Mouse (Mus musculus): Measurements from ENCODE around the gene Inpp5a. TPM values are rescaled to one million over a fixed set of nuclear protein-coding genes. Genes with fewer than 3 reads are reported as not detected.

Gene Inpp5a
- total RNA-seq, 2 experiments from 2014 or later = 45.5 to 46.1 TPM

DNA sequence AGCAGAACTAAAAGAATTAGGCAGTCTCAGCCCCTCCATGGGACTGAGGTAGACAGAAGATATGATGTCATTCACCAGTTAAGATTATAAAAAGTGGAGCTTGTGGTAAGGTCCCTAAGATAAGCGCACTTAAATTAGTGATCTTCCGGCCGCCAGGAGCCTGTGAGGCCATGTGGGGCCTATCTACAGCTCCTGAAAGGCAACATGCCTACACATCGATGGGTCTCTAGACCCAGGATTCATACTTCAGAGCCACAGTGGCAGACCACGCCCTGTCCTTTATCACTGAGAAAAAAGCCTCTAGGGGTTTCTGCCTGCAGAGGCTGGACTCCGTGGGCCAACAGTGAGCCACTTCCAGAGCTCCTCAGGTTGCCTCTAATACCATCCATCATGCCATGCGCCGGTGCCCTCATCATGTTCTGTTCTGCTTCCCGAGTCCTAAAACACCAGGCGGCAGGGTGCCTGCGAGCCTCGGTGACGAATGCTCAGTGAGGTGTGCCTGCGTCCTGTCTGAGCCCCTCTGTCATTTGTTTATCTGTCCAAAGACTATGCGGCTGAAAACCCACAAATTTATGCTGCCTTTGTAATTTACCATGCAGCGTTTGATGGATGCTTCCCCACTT, 187.3 kb downstream of the Inpp5a start:
- DNase-seq (ENCODE audit: low spot score in 2 of 2) = no peak

DNA sequence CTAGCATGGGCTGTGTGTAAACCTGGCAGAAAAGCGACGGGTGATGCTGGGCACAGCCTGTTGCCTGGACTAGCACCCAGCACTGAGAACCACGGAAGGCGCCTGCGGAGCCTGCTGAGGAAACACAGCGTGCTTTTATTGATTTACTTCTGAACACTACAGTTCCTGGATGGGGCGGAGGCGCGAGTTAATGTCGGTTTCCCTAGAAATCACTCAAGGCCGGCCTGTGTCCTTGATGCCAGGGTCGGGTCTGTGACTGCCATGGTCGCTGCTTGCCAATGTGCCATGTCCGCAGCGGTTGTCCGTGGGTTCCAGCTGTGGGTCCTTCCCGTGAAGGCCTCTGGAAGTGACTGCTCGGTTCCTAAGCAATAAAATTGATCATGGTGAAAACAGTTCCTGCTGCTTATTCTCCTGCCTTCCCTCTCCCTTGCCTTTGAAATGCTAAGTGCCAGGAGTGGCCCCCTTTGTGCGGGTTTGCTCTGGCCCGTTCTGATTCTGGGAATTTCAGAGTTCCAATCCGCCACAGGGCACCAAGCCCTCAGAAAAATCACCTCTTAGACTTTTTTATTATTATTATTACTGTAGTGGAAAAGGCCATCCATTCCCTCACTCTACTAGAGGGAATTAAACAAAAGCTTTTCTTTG, 190.5 kb downstream of the Inpp5a start:
- no peak for DNase-seq (ENCODE audit: low spot score in 2 of 2)

DNA sequence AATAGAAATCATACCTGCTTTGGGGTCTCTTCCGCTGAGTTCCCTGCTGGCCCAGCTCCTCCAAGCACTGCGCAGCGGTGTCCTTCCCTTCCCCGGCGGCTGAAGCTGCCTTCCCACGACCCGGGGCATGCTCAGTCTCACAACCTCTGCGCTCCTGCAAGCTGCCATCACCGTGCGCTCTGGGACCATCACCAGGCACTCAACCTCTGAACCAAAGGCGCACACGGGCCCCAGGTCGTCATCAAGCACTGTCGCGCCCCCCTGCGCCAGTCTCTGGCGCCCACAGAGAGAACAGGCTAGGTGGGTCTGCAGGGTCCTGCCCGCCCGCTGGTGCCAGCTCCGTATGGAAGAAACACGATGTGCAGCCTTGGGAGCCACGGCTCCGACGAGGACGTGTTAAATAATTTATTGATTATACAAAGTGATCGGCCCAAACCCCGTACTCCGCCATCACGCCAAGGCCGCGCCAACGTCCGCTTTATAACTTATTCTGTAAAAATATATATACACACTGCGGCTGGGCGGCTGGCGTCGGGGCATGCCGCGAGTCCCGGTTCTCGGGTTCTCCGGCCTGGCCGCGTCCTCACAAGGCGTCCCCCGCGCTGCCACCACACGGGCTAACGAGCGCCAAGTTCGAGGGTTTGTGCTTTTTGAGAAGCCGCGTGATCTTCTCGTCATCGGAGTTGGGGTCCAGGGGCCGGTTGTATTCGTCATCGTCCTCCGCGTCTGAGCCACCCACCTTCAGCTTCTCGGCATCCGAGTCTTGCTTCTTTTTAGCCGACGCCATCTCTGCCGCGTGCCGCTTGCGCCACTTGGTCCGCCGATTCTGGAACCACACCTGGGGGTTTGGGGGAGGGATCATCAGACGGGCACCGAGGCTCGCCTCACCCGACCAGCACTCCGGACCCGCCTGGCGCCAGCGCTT, 192.2 kb downstream of the Inpp5a start:
- no peak for DNase-seq (ENCODE audit: low spot score in 2 of 2)

DNA sequence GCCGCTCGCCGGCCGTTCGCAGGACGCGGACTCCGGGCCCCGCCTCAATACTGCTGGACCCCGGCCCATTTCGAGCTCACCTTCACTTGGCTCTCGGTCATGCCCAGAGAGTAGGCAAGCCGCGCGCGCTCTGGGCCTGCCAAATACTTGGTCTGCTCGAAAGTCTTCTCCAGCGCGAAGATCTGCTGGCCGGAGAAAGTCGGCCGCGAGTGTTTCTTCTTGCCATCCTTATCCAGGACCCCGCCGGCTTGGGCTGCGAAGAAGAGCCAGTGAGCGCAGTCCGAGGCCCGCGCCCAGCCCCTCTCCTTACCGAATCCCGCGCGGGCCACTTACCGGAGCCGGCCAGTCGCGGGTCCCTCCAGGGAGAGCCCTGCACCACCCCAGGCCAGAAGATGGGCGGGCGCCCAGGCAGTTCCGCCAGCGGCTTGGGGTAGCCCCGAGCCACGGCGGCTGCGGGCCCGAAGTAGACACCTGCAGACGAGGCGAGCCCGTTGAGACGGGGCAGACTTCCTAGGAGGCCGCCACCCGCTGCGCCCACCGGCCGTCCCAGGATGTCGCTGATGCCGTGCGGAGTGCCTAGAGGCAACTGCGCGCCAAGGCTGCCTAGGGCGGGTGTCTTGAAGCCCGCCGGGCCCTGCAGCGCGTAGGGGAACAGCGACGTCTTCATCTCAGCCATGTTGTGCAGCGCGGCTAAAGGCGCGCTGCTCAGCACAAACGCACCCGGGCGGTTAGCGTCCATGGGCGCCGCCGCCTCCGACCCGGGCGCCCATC, 193.1 kb downstream of the Inpp5a start:
- no peak for DNase-seq (ENCODE audit: low spot score in 2 of 2)

DNA sequence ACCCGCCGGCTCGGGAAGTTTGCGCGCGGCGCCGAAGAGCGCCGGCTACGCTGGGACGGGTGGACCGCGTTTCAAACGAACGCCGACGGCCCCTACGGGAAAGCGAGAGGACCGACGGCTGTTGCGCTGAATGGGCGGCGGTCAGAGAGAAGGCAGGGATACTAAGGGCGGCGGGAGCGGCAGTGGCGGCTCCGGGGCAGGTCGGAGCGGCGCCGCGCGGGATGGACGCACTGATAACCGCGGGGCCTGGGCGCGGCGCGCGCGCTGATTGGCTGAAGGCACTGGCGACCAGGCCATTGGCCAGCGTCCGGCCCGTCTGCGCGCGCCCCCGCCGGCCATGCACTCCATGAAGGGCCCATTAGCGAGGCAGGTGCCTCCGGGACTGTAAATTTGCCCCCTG, 193.7 kb downstream of the Inpp5a start, which contains the start of gene Nkx6-2:
Nkx6-2 (minus strand) TSS at position 203 of the 400 bp plus-strand sequence.
- peak in 1 of 2 experiments; percentile 64 for DNase-seq (ENCODE audit: low spot score in 2 of 2)

DNA sequence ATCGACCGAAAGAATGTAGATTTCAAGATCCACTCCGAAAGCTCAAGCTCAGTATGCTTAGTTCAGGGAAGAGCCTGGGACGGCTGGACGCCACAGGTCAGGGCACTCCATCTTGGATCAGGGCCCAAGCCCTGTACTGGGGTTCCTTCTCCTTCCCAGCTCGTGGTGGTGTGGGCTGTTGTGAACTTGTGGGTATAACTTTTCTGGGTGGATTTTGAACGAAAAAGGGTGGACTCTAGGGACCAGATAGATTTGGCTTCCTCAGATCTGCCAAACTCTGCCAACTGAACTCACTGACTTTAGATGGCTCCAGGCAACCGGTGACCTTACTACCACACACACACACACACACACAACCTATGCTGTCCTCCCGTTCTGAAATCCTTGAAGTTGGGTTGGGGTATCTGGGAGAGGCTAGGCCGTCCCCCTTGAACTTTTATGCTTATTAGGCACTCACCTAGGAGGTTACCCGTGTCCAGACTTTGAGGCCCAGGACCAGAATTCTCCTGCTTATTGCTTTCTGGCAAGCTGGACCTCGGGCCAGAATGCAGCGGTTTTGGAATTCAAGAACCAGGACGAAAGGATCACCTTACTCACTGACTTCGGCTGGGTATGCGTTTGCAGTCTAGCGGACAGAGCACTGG, 194.3 kb downstream of the Inpp5a start:
- no peak for DNase-seq (ENCODE audit: low spot score in 2 of 2)

DNA sequence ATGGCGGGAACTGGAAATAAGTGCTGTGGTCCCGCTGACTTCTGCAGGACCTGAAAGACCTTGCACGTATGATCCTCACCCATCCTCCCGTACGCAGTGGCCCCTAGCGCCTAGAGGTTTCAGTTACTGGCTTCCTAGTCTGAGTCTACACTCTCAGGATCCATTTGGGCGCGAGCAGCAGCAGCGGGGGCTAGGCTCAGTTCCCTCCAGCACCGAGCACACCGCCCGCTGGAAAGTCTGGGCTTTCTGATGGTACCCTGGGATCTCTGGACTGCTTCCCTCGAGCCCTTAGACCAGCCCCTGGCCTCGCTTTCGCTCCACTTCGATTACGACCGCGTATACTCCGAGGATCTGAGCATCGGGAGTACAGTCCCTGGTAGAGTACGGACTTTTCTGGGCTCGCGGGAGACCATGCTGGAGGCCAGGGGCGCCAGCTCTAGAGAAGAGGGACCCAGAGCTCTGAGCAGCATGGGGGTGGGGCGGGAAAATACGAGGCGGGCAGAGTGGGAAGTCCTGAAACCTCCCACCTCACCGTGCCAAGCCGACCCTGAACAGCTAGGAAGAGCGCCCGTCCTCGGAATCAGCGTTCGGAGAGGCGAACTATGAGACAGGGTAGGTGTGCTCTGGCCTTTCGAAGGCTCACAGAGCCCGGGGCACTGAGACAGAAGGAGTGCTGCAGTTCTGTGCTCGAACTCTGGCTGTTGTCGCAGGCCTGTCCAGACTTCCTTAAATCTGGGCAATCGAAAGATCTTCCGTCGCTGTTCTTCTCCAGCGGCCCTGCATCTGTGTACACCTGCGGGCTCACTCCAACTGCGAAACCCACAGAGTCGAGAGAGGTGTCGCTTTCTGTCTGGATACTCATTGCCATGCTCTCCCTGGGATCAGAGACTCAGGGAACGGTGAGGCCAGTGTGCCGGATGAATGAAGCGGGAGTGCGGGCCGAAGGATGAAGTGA, 195.6 kb downstream of the Inpp5a start:
- DNase-seq (ENCODE audit: low spot score in 2 of 2) = no peak

DNA sequence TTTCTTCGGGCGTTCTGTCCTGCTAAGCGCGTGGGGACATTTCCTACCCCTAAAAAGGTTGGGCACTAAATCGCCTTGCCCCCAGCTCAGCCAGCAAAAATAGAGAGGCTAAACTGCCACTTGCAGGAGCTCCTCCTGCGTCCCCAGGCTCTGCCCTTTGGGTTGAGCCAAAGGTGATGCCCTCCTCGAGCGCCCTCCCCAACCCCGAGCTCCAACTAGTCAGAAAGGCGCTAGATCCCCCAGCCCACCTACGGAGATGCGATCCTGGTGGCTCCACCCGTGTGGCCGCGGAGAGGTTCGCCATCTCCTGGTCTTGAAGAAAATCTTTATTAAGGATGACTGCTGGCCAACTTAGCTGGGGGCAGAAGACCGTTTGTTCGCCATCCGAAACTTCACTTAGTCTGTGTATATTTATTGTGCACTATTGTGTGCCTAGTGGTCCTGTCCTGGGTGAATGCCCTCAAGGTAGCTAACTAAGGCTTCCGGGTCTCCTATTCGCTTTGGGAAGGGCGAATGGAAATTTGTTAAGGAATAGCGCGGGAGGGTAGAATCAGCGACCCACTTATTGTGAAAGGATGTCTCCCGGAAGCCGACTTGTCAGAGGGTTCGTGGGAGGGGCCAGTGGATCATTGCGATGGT, 196.4 kb downstream of the Inpp5a start:
- no peak for DNase-seq (ENCODE audit: low spot score in 2 of 2)

DNA sequence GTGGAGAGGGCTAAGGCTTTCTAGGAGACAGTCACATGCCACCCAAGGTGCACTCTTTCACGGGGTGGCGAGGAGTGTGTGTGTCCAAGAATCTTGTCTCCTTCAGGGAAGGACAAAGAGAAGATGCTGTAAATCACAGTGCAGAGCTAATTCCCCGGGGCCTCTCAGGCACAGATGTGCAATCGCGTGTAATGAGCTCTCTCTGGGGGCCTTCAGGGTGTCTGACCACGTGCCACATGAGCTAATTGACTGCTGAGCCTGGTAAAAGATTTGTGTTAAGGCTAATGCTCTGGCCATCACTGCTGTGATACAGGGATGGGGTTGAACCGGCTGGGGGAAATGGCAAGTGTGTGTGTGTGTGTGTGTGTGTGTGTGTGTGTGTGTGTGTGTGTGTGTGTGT, 199.0 kb downstream of the Inpp5a start:
- DNase-seq (ENCODE audit: low spot score in 2 of 2) = no peak

DNA sequence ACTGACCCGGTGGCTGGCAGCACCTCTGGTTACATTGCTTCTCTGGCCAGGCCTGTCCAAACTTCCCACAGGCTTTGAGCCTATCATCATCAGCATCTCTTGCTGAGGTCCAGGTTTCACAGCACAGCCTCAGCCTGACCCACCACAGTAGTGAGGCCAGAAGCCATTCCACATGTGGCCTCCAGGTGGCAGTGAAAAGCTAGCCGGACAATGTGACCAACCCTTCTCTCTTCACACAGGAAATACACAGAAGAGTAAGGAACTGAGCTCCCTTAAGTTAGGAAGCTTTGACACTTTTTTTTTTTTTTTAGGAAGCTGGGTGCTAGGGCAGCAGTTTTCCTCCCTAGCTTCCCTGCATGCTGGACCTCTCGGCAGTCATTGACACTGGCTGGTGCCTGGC, 201.4 kb downstream of the Inpp5a start:
- DNase-seq (ENCODE audit: low spot score in 2 of 2) = peak in 1 of 2 experiments; percentile 59

DNA sequence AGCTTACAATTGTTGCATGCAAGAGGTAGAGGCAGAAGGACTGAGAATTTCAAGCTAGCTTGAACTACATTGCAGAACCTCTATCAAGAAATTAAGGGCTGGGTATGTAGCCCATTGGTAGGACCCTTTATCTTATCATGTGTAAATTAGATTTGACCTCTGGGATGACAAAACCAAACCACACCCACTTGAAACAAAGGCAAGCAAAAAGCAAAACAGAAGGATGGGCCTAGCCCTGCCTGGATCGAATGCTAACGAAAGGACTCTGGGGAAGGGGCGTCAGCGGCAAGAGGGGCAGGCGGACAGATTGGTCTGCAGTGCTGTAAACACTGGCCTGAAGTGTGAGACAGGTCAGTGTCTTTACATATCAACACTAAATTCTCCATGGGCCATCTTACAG, 202.4 kb downstream of the Inpp5a start:
- DNase-seq (ENCODE audit: low spot score in 2 of 2) = no peak

DNA sequence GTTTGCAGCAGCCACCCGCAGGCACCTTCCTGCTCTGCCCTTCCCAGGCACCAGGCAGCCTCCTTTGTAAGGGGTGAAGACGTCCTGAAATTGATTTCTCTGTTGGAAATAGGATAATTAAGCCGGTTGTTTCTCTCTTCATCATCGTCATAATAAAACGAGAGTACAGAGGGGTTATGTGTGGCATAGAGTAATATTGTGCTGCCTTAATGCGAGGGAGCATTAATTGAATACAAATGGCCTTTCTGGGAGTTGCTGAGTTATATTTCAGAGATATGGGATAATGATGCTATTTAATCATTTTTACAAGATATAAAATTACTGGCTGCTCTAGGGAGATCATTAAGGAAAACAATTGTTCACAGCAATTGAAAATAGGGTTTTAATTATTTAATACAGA, 206.4 kb downstream of the Inpp5a start:
- DNase-seq (ENCODE audit: low spot score in 2 of 2) = no peak

DNA sequence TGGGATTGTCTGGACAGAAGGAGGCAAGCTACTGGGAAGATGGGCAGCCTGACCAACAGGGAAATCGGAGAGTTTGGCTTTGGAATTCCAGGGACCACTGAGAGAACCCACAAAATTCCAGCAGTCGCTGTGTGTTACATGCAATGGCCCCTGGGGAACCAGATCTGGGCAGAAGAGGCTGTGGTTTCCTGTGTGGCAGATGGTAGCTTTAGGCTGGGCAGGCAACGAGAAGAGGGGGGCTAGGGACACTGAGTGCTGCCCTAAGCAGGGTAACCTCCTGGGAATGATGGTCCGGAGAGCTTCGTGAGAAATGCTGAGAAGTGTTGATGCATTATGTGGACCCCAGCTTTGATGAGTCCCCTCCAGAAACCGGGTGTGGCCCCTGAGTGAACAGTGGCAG, 207.0 kb downstream of the Inpp5a start:
- DNase-seq (ENCODE audit: low spot score in 2 of 2) = no peak

DNA sequence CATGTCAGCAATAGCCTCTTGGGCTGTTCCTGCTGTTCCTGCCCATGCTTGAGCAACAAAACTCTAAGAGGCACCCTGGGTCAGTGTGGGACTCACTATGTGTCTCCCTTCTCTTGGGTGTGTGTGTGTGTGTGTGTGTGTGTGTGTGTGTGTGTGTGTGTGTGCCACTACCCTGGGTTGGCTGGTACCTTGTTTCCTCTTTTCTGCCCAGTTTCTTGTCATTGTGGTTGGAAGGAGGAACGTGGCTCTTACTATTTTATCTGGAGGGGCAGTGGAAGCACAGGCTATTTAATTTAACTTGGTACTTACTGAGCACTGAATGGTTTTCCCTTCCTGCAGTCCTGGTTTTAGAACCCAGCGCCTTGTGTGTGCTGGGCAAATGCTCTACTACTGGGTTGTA, 221.4 kb downstream of the Inpp5a start:
- DNase-seq (ENCODE audit: low spot score in 2 of 2) = no peak

DNA sequence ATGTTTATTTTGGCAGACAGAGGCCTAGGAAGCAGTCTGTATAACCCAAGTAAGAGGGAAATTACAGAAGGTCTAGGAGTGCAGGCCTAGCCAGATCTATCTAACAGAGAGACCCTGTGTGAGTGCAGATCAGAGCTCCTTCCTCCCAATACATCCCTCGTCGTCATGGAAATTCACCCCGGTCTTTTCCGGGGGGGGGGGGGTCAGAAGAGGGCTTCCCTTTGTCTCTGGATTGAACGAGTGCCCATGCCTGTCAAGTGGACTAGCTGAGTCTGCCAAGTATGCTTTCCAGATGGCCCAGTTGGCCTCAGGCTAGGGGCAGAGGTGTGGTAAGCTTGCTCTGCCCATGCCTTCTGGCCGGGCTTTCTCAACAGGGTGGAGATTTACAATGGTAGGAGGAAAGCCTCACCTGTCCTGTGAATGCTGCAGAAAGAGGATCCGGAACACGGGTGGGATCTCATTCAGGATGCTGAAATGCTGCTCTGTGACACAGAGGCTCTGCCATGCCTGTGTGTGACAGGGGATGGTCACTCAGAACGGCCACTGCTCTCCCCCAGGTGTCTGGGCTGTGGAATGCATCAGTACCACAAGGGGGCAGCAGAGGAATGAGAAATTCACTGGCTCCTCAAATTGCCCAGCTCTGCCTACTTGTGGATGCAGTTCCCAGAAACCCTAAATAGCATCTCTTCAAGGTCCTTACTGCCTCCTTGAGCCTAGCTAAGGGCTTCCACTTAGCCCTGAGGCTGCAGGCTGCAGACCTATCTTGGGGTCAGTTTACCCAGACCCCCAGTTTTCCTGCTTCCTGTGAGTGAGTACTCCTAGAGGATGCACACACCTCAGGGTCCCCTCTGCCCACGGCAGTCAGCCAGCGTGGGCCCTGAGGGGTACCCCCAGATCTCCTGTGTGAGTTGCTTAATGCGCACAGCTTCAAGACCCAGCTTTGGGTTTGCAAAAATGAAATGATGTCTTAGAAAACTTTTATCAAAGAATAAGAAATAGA, 227.2 kb downstream of the Inpp5a start:
- peak; percentile 59 to 83 for DNase-seq (ENCODE audit: low spot score in 2 of 2)

DNA sequence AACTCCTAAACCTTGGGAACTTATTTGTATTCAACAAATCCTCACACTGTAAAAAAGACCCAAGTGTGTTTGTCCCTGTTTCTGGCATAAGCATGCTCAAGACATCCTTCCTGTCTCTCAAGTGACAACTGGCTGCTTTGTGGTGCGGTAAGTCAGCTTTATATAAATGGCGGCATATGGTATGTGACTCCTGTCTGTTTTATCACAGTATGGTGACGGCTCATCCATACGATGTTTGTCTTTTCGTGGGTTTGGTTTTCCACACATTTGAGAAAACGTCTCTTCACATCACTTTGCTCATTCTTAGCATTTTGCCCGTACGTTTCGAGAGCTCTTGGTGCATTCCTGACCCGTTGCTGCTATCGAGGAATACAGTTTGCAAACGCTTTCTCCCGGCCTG, 233.7 kb downstream of the Inpp5a start:
- DNase-seq (ENCODE audit: low spot score in 2 of 2) = no peak

DNA sequence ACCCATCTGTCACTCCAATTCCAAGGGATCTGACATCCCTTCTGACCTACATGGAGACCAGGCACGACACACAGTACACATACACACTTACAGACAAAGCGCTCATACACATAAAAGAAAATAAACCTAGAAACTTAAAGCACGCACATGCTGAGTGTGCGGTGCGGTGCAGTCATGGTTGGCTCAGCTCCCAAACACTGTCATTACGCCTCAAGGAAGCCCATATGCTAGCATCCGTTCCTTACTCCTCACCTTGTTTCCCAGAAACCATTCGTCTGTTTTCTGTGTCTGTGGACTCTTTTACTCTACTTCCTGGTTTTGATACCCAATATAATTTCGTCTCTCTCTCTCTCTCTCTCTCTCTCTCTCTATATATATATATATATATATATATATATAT, 236.2 kb downstream of the Inpp5a start:
- no peak for DNase-seq (ENCODE audit: low spot score in 2 of 2)
